Mouse (Mus musculus): Measurements from ENCODE around the gene Btbd11.

DNA sequence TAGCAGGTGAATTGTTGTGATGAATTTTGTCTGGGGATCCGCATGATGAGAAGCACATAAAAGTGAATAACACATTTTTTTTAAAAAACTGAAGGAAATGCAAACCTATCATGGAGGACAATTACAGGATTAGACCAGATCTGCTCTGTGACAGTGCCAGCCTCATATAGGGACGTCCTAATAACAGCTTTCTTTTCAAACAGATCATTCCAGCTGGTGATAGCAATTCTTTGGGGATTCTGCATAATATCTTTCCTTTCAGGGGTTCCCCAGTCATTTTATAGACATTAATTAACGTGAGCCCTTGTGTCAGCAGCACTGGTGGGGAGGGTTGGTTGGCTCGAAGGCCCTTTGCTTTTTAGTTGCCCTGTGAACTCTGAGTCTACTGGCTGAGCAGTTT is 7.9 kb downstream of the Btbd11 start:
- TF ChIP-seq CTCF (conservative IDR thresholded peaks at IDR 0.05; ENCODE audit: low read length) (no peak), NANOG (IDR thresholded peaks at IDR 0.05; ENCODE audit: borderline replicate concordance, low read length) (no peak)

Data from E14TG2a.4 (cell line).